Mouse (Mus musculus) olfactory bulb, adult 2 months (tissue): ENCODE measurements at regions not wholly inside any gene's neighbourhood (a gene's known extent, or its start where the extent isn't known, plus 50 kb on each side); places are given as distances from the start of the nearest gene placed in this dataset.

Experiments
- CTCF ChIP-seq: fragments of 200-500 bp; IDR thresholded peaks from 2 replicates; pipeline ENCODE4 v1.5.1; 2012; ENCODE audit warnings: low read depth, mild to moderate bottlenecking, low read length, moderate library complexity; ENCODE audit not compliant: insufficient read depth
- POLR2A ChIP-seq: fragments of 200-500 bp; IDR thresholded peaks from 2 replicates; pipeline ENCODE4 v1.6.1; 2012; ENCODE audit warnings: mild to moderate bottlenecking, low read depth, low read length, moderate library complexity; ENCODE audit not compliant: insufficient read depth

DNA sequence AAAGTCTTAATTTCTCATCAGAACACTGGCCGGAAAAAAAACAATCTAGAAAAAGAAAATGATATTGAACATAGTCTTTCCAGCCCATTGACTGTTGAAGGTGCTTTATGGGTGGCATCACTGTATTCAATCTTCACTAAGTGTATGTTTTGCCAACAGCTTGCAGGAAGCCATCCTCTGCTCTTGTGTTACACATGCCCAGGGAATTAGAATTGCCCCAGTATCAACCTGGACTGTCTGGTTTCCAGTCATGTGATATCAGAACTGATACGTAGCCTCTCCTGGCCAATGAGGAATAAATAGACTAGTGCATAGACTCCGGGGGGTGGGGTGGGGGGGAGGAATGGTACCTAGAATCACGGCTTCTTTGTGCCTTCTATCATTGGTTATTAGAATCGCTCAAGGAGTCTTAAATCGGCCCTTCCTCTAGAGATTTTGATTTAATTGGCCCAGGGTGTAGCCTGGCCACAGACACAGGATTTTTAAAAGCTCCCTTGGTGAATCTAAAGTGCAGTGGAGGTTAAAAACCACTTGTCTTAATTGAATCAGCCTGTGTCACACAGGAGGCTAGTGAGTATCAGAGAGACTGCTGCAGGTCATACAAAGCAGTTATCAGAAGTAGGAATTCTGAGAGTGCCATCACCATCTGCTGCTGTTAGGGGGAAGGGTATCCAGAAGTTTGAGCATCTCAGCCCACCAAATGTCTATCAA is 218.0 kb upstream of the Klf3 start:
- TF ChIP-seq POLR2A = no peak
- no peak for TF ChIP-seq CTCF
